Mouse (Mus musculus): ENCODE data around the gene Zhx3.

- no peak for TF ChIP-seq CTCF (IDR thresholded peaks at IDR 0.05; ENCODE audit: low read depth)
- TF ChIP-seq EP300 (IDR thresholded peaks at IDR 0.05; ENCODE audit: low read depth) = no peak
These were observed 13.4 kb upstream of the Zhx3 start for GRCm38 (mm10) chr2:160886221-160886620.
